Mouse (Mus musculus) MEL (cell line): ENCODE data around the gene Odf3.

ENCODE experiments used
- CTCF ChIP-seq, 3 experiments: IDR thresholded peaks in 2 of 3; conservative IDR thresholded peaks in 1 of 3; 2 replicates each; pipeline ENCODE4 v1.5.1; 2011 to 2012; ENCODE audit warnings: low read length in 3 of 3, low read depth in 2 of 3, mild to moderate bottlenecking in 2 of 3, improper control_type of control experiment in 1 of 3, inconsistent platforms in 1 of 3, mixed read lengths in 1 of 3, moderate library complexity in 1 of 3; ENCODE audit not compliant: control insufficient read depth in 1 of 3, insufficient read depth in 1 of 3, poor library complexity in 1 of 3, severe bottlenecking in 1 of 3
- ELF1 ChIP-seq: IDR thresholded peaks from 2 replicates; pipeline ENCODE4 v1.6.1; 2014; ENCODE audit warnings: low read depth, mild to moderate bottlenecking, inconsistent platforms, low read length, improper control_type of control experiment, moderate library complexity
- EP300 ChIP-seq, 2 experiments: IDR thresholded peaks; 2 replicates each; pipeline ENCODE4 v1.6.1; 2011; ENCODE audit warnings: improper control_type of control experiment in 2 of 2, low read length in 2 of 2, low read depth in 1 of 2, mild to moderate bottlenecking in 1 of 2
- GATA1 ChIP-seq: IDR thresholded peaks from 2 replicates; pipeline ENCODE4 v1.6.1; 2011; ENCODE audit warnings: low read depth, low read length, improper control_type of control experiment
- HCFC1 ChIP-seq: IDR thresholded peaks from 2 replicates; pipeline ENCODE4 v1.6.1; 2012; ENCODE audit warnings: low read depth, mild to moderate bottlenecking, inconsistent platforms, low read length, improper control_type of control experiment, moderate library complexity
- MAFK ChIP-seq: IDR thresholded peaks from 2 replicates; pipeline ENCODE4 v1.6.1; 2011; ENCODE audit warnings: low read depth, mild to moderate bottlenecking, low read length, improper control_type of control experiment, borderline replicate concordance
- POLR2A ChIP-seq, 2 experiments: IDR thresholded peaks; 2 replicates each; pipeline ENCODE4 v1.6.1; 2011 to 2012; ENCODE audit warnings: low read length in 2 of 2, mild to moderate bottlenecking in 2 of 2, control low read depth in 1 of 2, improper control_type of control experiment in 1 of 2, low read depth in 1 of 2, moderate library complexity in 1 of 2; ENCODE audit not compliant: control insufficient read depth in 1 of 2, insufficient read depth in 1 of 2, poor library complexity in 1 of 2
- RAD21 ChIP-seq: IDR thresholded peaks from 2 replicates; pipeline ENCODE4 v1.6.1; 2011; ENCODE audit warnings: mild to moderate bottlenecking, low read depth, low read length, improper control_type of control experiment
- UBTF ChIP-seq: IDR thresholded peaks from 2 replicates; pipeline ENCODE4 v1.6.1; 2012; ENCODE audit warnings: low read depth, mild to moderate bottlenecking, inconsistent platforms, low read length, improper control_type of control experiment, moderate library complexity, borderline replicate concordance; ENCODE audit not compliant: insufficient read depth
- USF1 ChIP-seq: IDR thresholded peaks from 2 replicates; pipeline ENCODE4 v1.6.1; 2014; ENCODE audit warnings: low read depth, mild to moderate bottlenecking, inconsistent platforms, low read length, improper control_type of control experiment, moderate library complexity
- ZMIZ1 ChIP-seq: IDR thresholded peaks from 2 replicates; pipeline ENCODE4 v1.6.1; 2012; ENCODE audit warnings: low read depth, mild to moderate bottlenecking, inconsistent platforms, low read length, improper control_type of control experiment, moderate library complexity

- no peak for TF ChIP-seq GATA1
- TF ChIP-seq HCFC1 = no peak; the same call in 1 of the 2 replicates
- TF ChIP-seq EP300 (IDR thresholded peaks at IDR 0.05; ENCODE audit: low read depth in 1 of 2, low read length in 2 of 2) = no peak
- no peak for TF ChIP-seq CTCF (IDR thresholded peaks at IDR 0.05 in 2 of 3, conservative IDR thresholded peaks at IDR 0.05 in 1 of 3; ENCODE audit: control insufficient read depth in 1 of 3, insufficient read depth in 1 of 3, low read depth in 2 of 3, low read length in 3 of 3, poor library complexity in 1 of 3, severe bottlenecking in 1 of 3)
- no peak for TF ChIP-seq ZMIZ1
- TF ChIP-seq RAD21 = no peak
- TF ChIP-seq POLR2A (IDR thresholded peaks at IDR 0.05; ENCODE audit: control insufficient read depth in 1 of 2, insufficient read depth in 1 of 2, low read depth in 1 of 2, low read length in 2 of 2, poor library complexity in 1 of 2) = no peak; a peak in 1 of 4 replicates
- TF ChIP-seq USF1 = no peak
- TF ChIP-seq MAFK = no peak
- TF ChIP-seq UBTF = no peak
- TF ChIP-seq ELF1 = no peak
Observed at GRCm38 (mm10) chr7:140857550-140858505, 10.2 kb downstream of the Odf3 start, which contains the start of gene Bet1l.
